8 mouse cellular contexts compared by ENCODE assay signal in the genomic region with DNA sequence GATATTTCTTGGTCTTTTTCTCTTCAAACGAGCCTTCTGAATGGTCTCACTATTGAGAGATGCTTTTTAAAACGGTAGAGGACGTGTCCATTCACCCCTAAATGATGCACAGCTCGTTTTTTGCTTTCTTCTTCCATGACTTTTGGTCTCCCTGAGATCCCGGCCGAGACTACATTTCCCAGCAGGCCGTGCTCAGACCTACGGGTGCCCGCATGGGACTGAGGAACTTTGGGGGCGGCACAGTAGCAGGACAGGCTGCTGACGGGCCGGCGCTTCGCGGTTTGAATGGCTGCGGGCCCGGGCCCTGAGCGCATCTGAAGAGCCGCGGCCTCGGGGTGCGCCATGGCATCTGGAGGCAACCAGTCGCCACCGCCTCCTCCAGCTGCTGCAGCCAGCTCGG. TPM values are rescaled to one million over a fixed set of nuclear protein-coding genes. Genes with fewer than 3 reads are reported as not detected.
DNase-seq lines count a peak whose midpoint lies in the region; ATAC-seq and TF ChIP-seq lines count a peak whose summit lies in the region.

A gene (plus strand): TSS at position 224 of the 400 bp plus-strand sequence.

- no peak for TF ChIP-seq CTCF in CH12.LX (conservative IDR thresholded peaks at IDR 0.05 in 1 of 2, IDR thresholded peaks at IDR 0.05 in 1 of 2; ENCODE audit: low read depth in 2 of 2, low read length in 2 of 2)

- H3K9me3 ChIP-seq in CH12.LX (replicated peaks; ENCODE audit: low read length) = no peaks in the 10 kb centered on the region
- no peaks in the 10 kb centered on the region for H3K9me3 ChIP-seq in forebrain, embryonic 11.5 days (ENCODE audit: control insufficient read depth, low read length)
- H3K9me3 ChIP-seq in heart, embryonic 16.5 days (replicated peaks; ENCODE audit: control insufficient read depth, low read length) = no peaks in the 10 kb centered on the region
- H3K9me3 ChIP-seq in liver, embryonic 15.5 days (replicated peaks) = no peaks in the 10 kb centered on the region
- no peaks in the 10 kb centered on the region for H3K9me3 ChIP-seq in neural tube, embryonic 12.5 days

- peaks cover 23% of the 10 kb centered on the region for H3K79me2 ChIP-seq in CH12.LX (replicated peaks; ENCODE audit: control insufficient read depth, extremely low read depth, insufficient read depth, poor library complexity, severe bottlenecking)

- TF ChIP-seq EP300 in CH12.LX (IDR thresholded peaks at IDR 0.05; ENCODE audit: low read length) = no peak

- no peak for TF ChIP-seq RAD21 in CH12.LX (IDR thresholded peaks at IDR 0.05; ENCODE audit: low read depth, low read length)

- H3K4me2 ChIP-seq in CH12.LX (ENCODE audit: insufficient read depth, low read depth, poor library complexity, severe bottlenecking) = peak within 1 kb of the TSS; percentile 74
- H3K4me2 ChIP-seq in forebrain, embryonic 11.5 days (ENCODE audit: low read depth, low read length, severe bottlenecking) = peak within 1 kb of the TSS; percentile 66
- H3K4me2 ChIP-seq in heart, embryonic 16.5 days (ENCODE audit: low read depth, low read length) = peak within 1 kb of the TSS; percentile 63
- H3K4me2 ChIP-seq in liver, embryonic 15.5 days = peak within 1 kb of the TSS; percentile 85
- H3K4me2 ChIP-seq in neural tube, embryonic 12.5 days (replicated peaks) = peak within 1 kb of the TSS; percentile 70

- peaks cover 3 to 20% of the 10 kb centered on the region in 2 experiments for H3K36me3 ChIP-seq in CH12.LX (replicated peaks in 1 of 2; ENCODE audit: control insufficient read depth in 1 of 2, insufficient read depth in 1 of 2, low read length in 1 of 2)
- no peaks in the 10 kb centered on the region for H3K36me3 ChIP-seq in forebrain, embryonic 11.5 days (ENCODE audit: control insufficient read depth, insufficient read depth, low read length)
- H3K36me3 ChIP-seq in heart, embryonic 16.5 days (ENCODE audit: control insufficient read depth, insufficient read depth) = no peaks in the 10 kb centered on the region
- H3K36me3 ChIP-seq in liver, embryonic 15.5 days (replicated peaks) = no peaks in the 10 kb centered on the region; the same call in 1 of the 2 replicates
- no peaks in the 10 kb centered on the region for H3K36me3 ChIP-seq in neural tube, embryonic 12.5 days

- peaks cover 18 to 35% of the 10 kb centered on the region in 2 experiments for H3K4me1 ChIP-seq in CH12.LX (ENCODE audit: control insufficient read depth in 1 of 2, insufficient read depth in 2 of 2)
- H3K4me1 ChIP-seq in forebrain, embryonic 11.5 days (replicated peaks; ENCODE audit: control insufficient read depth, insufficient read depth, low read length) = peaks cover 1% of the 10 kb centered on the region; the same call in 1 of the 2 replicates
- H3K4me1 ChIP-seq in heart, embryonic 16.5 days (ENCODE audit: control insufficient read depth, insufficient read depth, low read length) = peaks cover 10% of the 10 kb centered on the region
- peaks cover 27% of the 10 kb centered on the region for H3K4me1 ChIP-seq in liver, embryonic 15.5 days (replicated peaks)
- H3K4me1 ChIP-seq in neural tube, embryonic 12.5 days = peaks cover 14% of the 10 kb centered on the region

- 1% methylated on average over 25 of the region's 25 CpGs for WGBS in forebrain, embryonic 11.5 days
- 0% methylated on average over 25 of the region's 25 CpGs for WGBS in heart, embryonic 16.5 days
- 0% methylated on average over 25 of the region's 25 CpGs for WGBS in liver, embryonic 15.5 days (ENCODE audit: insufficient replicate concordance)
- WGBS in neural tube, embryonic 12.5 days = under 1% methylated on average over 25 of the region's 25 CpGs

- dilution Hi-C loops in CH12.LX (cut with MboI; ENCODE audit: extremely low pct_ligation_motif_present, extremely low pct_unique_long_range_greater_than_20kb, low sequenced_read_pairs) = no loop called here

- TF ChIP-seq POLR2A in CH12.LX (IDR thresholded peaks at IDR 0.05; ENCODE audit: low read depth, low read length) = peak; percentile 52

- H3K27ac ChIP-seq in CH12.LX (ENCODE audit: insufficient read depth, low read depth) = peak within 1 kb of the TSS; percentile 59
- peak within 1 kb of the TSS; percentile 13; the same call in 1 of the 2 replicates for H3K27ac ChIP-seq in forebrain, embryonic 11.5 days (ENCODE audit: low read depth, low read length)
- H3K27ac ChIP-seq in heart, embryonic 16.5 days (ENCODE audit: low read length) = peak within 1 kb of the TSS; percentile 91
- H3K27ac ChIP-seq in liver, embryonic 15.5 days (replicated peaks) = peak within 1 kb of the TSS; percentile 92
- H3K27ac ChIP-seq in neural tube, embryonic 12.5 days = peak within 1 kb of the TSS; percentile 58

- H3K27me3 ChIP-seq in CH12.LX (replicated peaks) = no peaks in the 10 kb centered on the region
- H3K27me3 ChIP-seq in forebrain, embryonic 11.5 days (ENCODE audit: control insufficient read depth, insufficient read depth, low read length) = no peaks in the 10 kb centered on the region
- no peaks in the 10 kb centered on the region for H3K27me3 ChIP-seq in heart, embryonic 16.5 days (ENCODE audit: control insufficient read depth, insufficient read depth, low read length)
- no peaks in the 10 kb centered on the region for H3K27me3 ChIP-seq in liver, embryonic 15.5 days
- no peaks in the 10 kb centered on the region for H3K27me3 ChIP-seq in neural tube, embryonic 12.5 days (replicated peaks)

- in situ Hi-C loops in CH12.LX (cut with MboI; ENCODE audit: low pct_ligation_motif_present, low pct_unique_long_range_greater_than_20kb, low sequenced_read_pairs) = no loop called here

- peak within 1 kb of the TSS; percentile 85 for H3K9ac ChIP-seq in CH12.LX (ENCODE audit: insufficient read depth, low read depth)
- H3K9ac ChIP-seq in forebrain, embryonic 11.5 days (ENCODE audit: low read length) = peak within 1 kb of the TSS; percentile 60
- peak within 1 kb of the TSS; percentile 94 for H3K9ac ChIP-seq in heart, embryonic 16.5 days (ENCODE audit: low read length)
- H3K9ac ChIP-seq in liver, embryonic 15.5 days = peak within 1 kb of the TSS; percentile 84
- peak within 1 kb of the TSS; percentile 75 for H3K9ac ChIP-seq in neural tube, embryonic 12.5 days

- peak; percentile 96 for ATAC-seq in forebrain, embryonic 11.5 days (replicated peaks; ENCODE audit: low FRiP score)
- ATAC-seq in heart, embryonic 16.5 days (replicated peaks; ENCODE audit: extremely low read depth, insufficient read depth, low FRiP score) = peak; percentile 93
- ATAC-seq in liver, embryonic 15.5 days (ENCODE audit: insufficient read depth) = peak; percentile 94
- peak; percentile 96 for ATAC-seq in neural tube, embryonic 12.5 days (ENCODE audit: low FRiP score, low read depth)

- peak within 1 kb of the TSS; percentile 81 to 98 (median 82) for H3K4me3 ChIP-seq in CH12.LX (replicated peaks in 1 of 3; ENCODE audit: low read depth in 2 of 3, low read length in 2 of 3, poor library complexity in 1 of 3)
- peak within 1 kb of the TSS; percentile 48 for H3K4me3 ChIP-seq in forebrain, embryonic 11.5 days (ENCODE audit: low read depth, low read length)
- H3K4me3 ChIP-seq in heart, embryonic 16.5 days (ENCODE audit: low read length) = peak within 1 kb of the TSS; percentile 96
- peak within 1 kb of the TSS; percentile 91 for H3K4me3 ChIP-seq in liver, embryonic 15.5 days (replicated peaks)
- peak within 1 kb of the TSS; percentile 78 for H3K4me3 ChIP-seq in neural tube, embryonic 12.5 days

- DNase-seq in CH12.LX (ENCODE audit: extremely low read depth) = peak; percentile 87
- peak; percentile 90 for DNase-seq in c-Kit-positive CD71-positive TER-119-negative erythroid progenitor cells, embryonic 14.5 days (ENCODE audit: low read depth)
- peak; percentile 94 for DNase-seq in forebrain, embryonic 11.5 days (ENCODE audit: low spot score)
- peak; percentile 96 to 97 for DNase-seq in kidney, postnatal 36 days
- DNase-seq in telencephalon, adult 2 months (ENCODE audit: low read depth, low spot score) = peak; percentile 94

TF ChIP-seq in CH12.LX, 34 proteins besides CTCF, POLR2A, EP300 and RAD21 (continues in another document):
- TF ChIP-seq ETS1 (conservative IDR thresholded peaks at IDR 0.05; ENCODE audit: low read depth, low read length) = no peak
- no peak; the same call in none of the 2 replicates for TF ChIP-seq NELFE (IDR thresholded peaks at IDR 0.05; ENCODE audit: low read depth, low read length)
- no peak for TF ChIP-seq E2F4 (IDR thresholded peaks at IDR 0.05; ENCODE audit: insufficient replicate concordance, low read depth, low read length)
- no peak for TF ChIP-seq ZC3H11A (IDR thresholded peaks at IDR 0.05; ENCODE audit: low read depth, low read length)
- TF ChIP-seq USF1 (IDR thresholded peaks at IDR 0.05; ENCODE audit: low read depth, low read length) = no peak
- TF ChIP-seq USF2 (conservative IDR thresholded peaks at IDR 0.05; ENCODE audit: low read depth, low read length) = no peak
- no peak for TF ChIP-seq MAFK (IDR thresholded peaks at IDR 0.05; ENCODE audit: insufficient replicate concordance, low read length)
- TF ChIP-seq HCFC1 (IDR thresholded peaks at IDR 0.05; ENCODE audit: low read depth, low read length) = peak; percentile 99
- TF ChIP-seq MXI1 (IDR thresholded peaks at IDR 0.05; ENCODE audit: low read depth, low read length) = peak; percentile 50; the same call in 1 of the 2 replicates
- TF ChIP-seq JUND (conservative IDR thresholded peaks at IDR 0.05; ENCODE audit: low read depth, low read length) = no peak
- TF ChIP-seq ZKSCAN1 (IDR thresholded peaks at IDR 0.05; ENCODE audit: borderline replicate concordance, low read depth, low read length) = no peak
- peak; percentile 19; the same call in 1 of the 2 replicates for TF ChIP-seq MAX (IDR thresholded peaks at IDR 0.05; ENCODE audit: low read length)
- peak; percentile 79 for TF ChIP-seq TCF12 (IDR thresholded peaks at IDR 0.05; ENCODE audit: low read depth, low read length)
- peak; percentile 83; the same call in 1 of the 2 replicates for TF ChIP-seq GABPA (IDR thresholded peaks at IDR 0.05; ENCODE audit: insufficient replicate concordance, low read depth, low read length)
- TF ChIP-seq ELF1 (IDR thresholded peaks at IDR 0.05; ENCODE audit: low read depth, low read length) = peak; percentile 84
- TF ChIP-seq PAX5 (IDR thresholded peaks at IDR 0.05; ENCODE audit: low read length) = no peak
- TF ChIP-seq BHLHE40 (IDR thresholded peaks at IDR 0.05; ENCODE audit: low read depth, low read length) = no peak
- TF ChIP-seq RCOR1 (conservative IDR thresholded peaks at IDR 0.05; ENCODE audit: low read depth, low read length) = no peak; the same call in 1 of the 2 replicates

RNA-seq across cellular contexts. Expression of the gene that starts here (rescaled TPM):
- total RNA-seq in CH12.LX (2012; rRNA removed) (17.2 and 19.0 TPM in 2 replicates), CH12.LX (2014; rRNA removed) (19.2 and 20.4 TPM in 2 replicates)
- polyA plus RNA-seq in CH12.LX (2012; ENCODE audit: insufficient read length, low read depth) = 17.0 and 21.9 TPM in 2 replicates
- 16.3 and 18.4 TPM in 2 replicates for polyA plus RNA-seq in forebrain, embryonic 11.5 days (2014; fragmentation: Nextera tagmentation; extraction: Ambion mirVana)
- 20.7 and 20.9 TPM in 2 replicates for polyA plus RNA-seq in heart, embryonic 16.5 days (2015; fragmentation: Nextera tagmentation; extraction: Ambion mirVana)
- 5.3 and 5.4 TPM in 2 replicates for polyA plus RNA-seq in liver, embryonic 15.5 days (2015; fragmentation: Nextera tagmentation; extraction: Ambion mirVana)
- polyA plus RNA-seq in neural tube, embryonic 12.5 days (2016; fragmentation: Nextera tagmentation; extraction: Ambion mirVana) = 17.0 and 19.4 TPM in 2 replicates

Comparison
In these comparisons a context has a peak if more than half of its experiments do, and no peak if none do; other contexts are left out.
1. Peak in every context shown above with its lines: DNase-seq, ATAC-seq, H3K4me3 ChIP-seq and H3K27ac ChIP-seq.
2. H3K27ac ChIP-seq: peak in every context shown above with its lines; median percentile 92 in liver, embryonic 15.5 days; 91 in heart, embryonic 16.5 days; 59 in CH12.LX; 58 in neural tube, embryonic 12.5 days; 13 in forebrain, embryonic 11.5 days.